Mouse (Mus musculus): ENCODE results near the gene P2ry13. TPM values are rescaled to one million over a fixed set of nuclear protein-coding genes. Genes with fewer than 3 reads are reported as not detected.

P2ry13 gene
- 0.26 and 0.52 TPM in 2 replicates for polyA plus RNA-seq (2012; rRNA removed)

- TF ChIP-seq CTCF (IDR thresholded peaks at IDR 0.05; ENCODE audit: control insufficient read depth, insufficient read depth, insufficient replicate concordance, low read depth, low read length) (no peak), POLR2A (IDR thresholded peaks at IDR 0.05; ENCODE audit: control insufficient read depth, low read depth, low read length) (no peak)
- Histone ChIP-seq H3K36me3 (ENCODE audit: control insufficient read depth, insufficient read depth, low read length) (no peaks in the 10 kb centered on the region), H3K4me1 (ENCODE audit: control insufficient read depth, insufficient read depth, low read length) (no peaks in the 10 kb centered on the region; the same call in 1 of the 2 replicates), H3K27me3 (ENCODE audit: control insufficient read depth, insufficient read depth, low read length) (no peaks in the 10 kb centered on the region), H3K4me3 (ENCODE audit: control insufficient read depth, low read depth, low read length) (no peak within 1 kb of the TSS), H3K27ac (ENCODE audit: control insufficient read depth, insufficient read depth, low read depth, low read length) (no peak within 1 kb of the TSS)
Measured at GRCm38 (mm10) chr3:59210727-59211126, at the start of gene P2ry13. Gene P2ry13 (minus strand): TSS chr3:59210882.

- TF ChIP-seq CTCF (IDR thresholded peaks at IDR 0.05; ENCODE audit: control insufficient read depth, insufficient read depth, insufficient replicate concordance, low read depth, low read length) (no peak), POLR2A (IDR thresholded peaks at IDR 0.05; ENCODE audit: control insufficient read depth, low read depth, low read length) (no peak)
Measured at GRCm38 (mm10) chr3:59257740-59258664, 47.3 kb upstream of the P2ry13 start.

GRCm38 (mm10) chr3:59250454-59250853 lies 39.8 kb upstream of the P2ry13 start:
- Histone ChIP-seq H3K4me3 (ENCODE audit: control insufficient read depth, low read depth, low read length) (no peak overlapping the region), H3K4me1 (ENCODE audit: control insufficient read depth, insufficient read depth, low read length) (no peaks in the 10 kb centered on the region), H3K27me3 (ENCODE audit: control insufficient read depth, insufficient read depth, low read length) (no peaks in the 10 kb centered on the region), H3K27ac (ENCODE audit: control insufficient read depth, insufficient read depth, low read depth, low read length) (no peak overlapping the region), H3K36me3 (ENCODE audit: control insufficient read depth, insufficient read depth, low read length) (no peaks in the 10 kb centered on the region)
- TF ChIP-seq POLR2A (IDR thresholded peaks at IDR 0.05; ENCODE audit: control insufficient read depth, low read depth, low read length) (no peak), CTCF (IDR thresholded peaks at IDR 0.05; ENCODE audit: control insufficient read depth, insufficient read depth, insufficient replicate concordance, low read depth, low read length) (no peak)

More at GRCm38 (mm10) chr3:59257740-59258664, 47.3 kb upstream of the P2ry13 start:
- Histone ChIP-seq H3K27ac (ENCODE audit: control insufficient read depth, insufficient read depth, low read depth, low read length) (no peak overlapping the region), H3K4me1 (ENCODE audit: control insufficient read depth, insufficient read depth, low read length) (no peaks in the 10 kb centered on the region), H3K4me3 (ENCODE audit: control insufficient read depth, low read depth, low read length) (no peak overlapping the region), H3K36me3 (ENCODE audit: control insufficient read depth, insufficient read depth, low read length) (no peaks in the 10 kb centered on the region), H3K27me3 (ENCODE audit: control insufficient read depth, insufficient read depth, low read length) (no peaks in the 10 kb centered on the region)

- TF ChIP-seq POLR2A (IDR thresholded peaks at IDR 0.05; ENCODE audit: control insufficient read depth, low read depth, low read length) (no peak), CTCF (IDR thresholded peaks at IDR 0.05; ENCODE audit: control insufficient read depth, insufficient read depth, insufficient replicate concordance, low read depth, low read length) (no peak)
- Histone ChIP-seq H3K4me1 (ENCODE audit: control insufficient read depth, insufficient read depth, low read length) (no peaks in the 10 kb centered on the region), H3K27ac (ENCODE audit: control insufficient read depth, insufficient read depth, low read depth, low read length) (no peak overlapping the region)
Measured at GRCm38 (mm10) chr3:59248031-59248430, 37.3 kb upstream of the P2ry13 start.

GRCm38 (mm10) chr3:59243384-59243783 lies 32.7 kb upstream of the P2ry13 start:
- Histone ChIP-seq H3K27me3 (ENCODE audit: control insufficient read depth, insufficient read depth, low read length) (no peaks in the 10 kb centered on the region), H3K4me1 (ENCODE audit: control insufficient read depth, insufficient read depth, low read length) (no peaks in the 10 kb centered on the region), H3K27ac (ENCODE audit: control insufficient read depth, insufficient read depth, low read depth, low read length) (no peak overlapping the region), H3K36me3 (ENCODE audit: control insufficient read depth, insufficient read depth, low read length) (no peaks in the 10 kb centered on the region), H3K4me3 (ENCODE audit: control insufficient read depth, low read depth, low read length) (no peak overlapping the region)
- no peak for TF ChIP-seq POLR2A (IDR thresholded peaks at IDR 0.05; ENCODE audit: control insufficient read depth, low read depth, low read length)

More at GRCm38 (mm10) chr3:59248031-59248430, 37.3 kb upstream of the P2ry13 start:
- H3K27me3 ChIP-seq (ENCODE audit: control insufficient read depth, insufficient read depth, low read length), result no peaks in the 10 kb centered on the region
- H3K36me3 ChIP-seq (ENCODE audit: control insufficient read depth, insufficient read depth, low read length), result no peaks in the 10 kb centered on the region
- H3K4me3 ChIP-seq (ENCODE audit: control insufficient read depth, low read depth, low read length), result no peak overlapping the region

- Histone ChIP-seq H3K4me3 (ENCODE audit: control insufficient read depth, low read depth, low read length) (no peak overlapping the region), H3K4me1 (ENCODE audit: control insufficient read depth, insufficient read depth, low read length) (no peaks in the 10 kb centered on the region), H3K36me3 (ENCODE audit: control insufficient read depth, insufficient read depth, low read length) (no peaks in the 10 kb centered on the region), H3K27ac (ENCODE audit: control insufficient read depth, insufficient read depth, low read depth, low read length) (no peak overlapping the region), H3K27me3 (ENCODE audit: control insufficient read depth, insufficient read depth, low read length) (no peaks in the 10 kb centered on the region)
- TF ChIP-seq POLR2A (IDR thresholded peaks at IDR 0.05; ENCODE audit: control insufficient read depth, low read depth, low read length), result no peak
- TF ChIP-seq CTCF (IDR thresholded peaks at IDR 0.05; ENCODE audit: control insufficient read depth, insufficient read depth, insufficient replicate concordance, low read depth, low read length), result no peak
Measured at GRCm38 (mm10) chr3:59234878-59235277, 24.2 kb upstream of the P2ry13 start.

- Histone ChIP-seq H3K27ac (ENCODE audit: control insufficient read depth, insufficient read depth, low read depth, low read length) (no peak overlapping the region), H3K4me1 (ENCODE audit: control insufficient read depth, insufficient read depth, low read length) (no peaks in the 10 kb centered on the region), H3K4me3 (ENCODE audit: control insufficient read depth, low read depth, low read length) (no peak overlapping the region), H3K36me3 (ENCODE audit: control insufficient read depth, insufficient read depth, low read length) (no peaks in the 10 kb centered on the region), H3K27me3 (ENCODE audit: control insufficient read depth, insufficient read depth, low read length) (no peaks in the 10 kb centered on the region)
- TF ChIP-seq POLR2A (IDR thresholded peaks at IDR 0.05; ENCODE audit: control insufficient read depth, low read depth, low read length), result no peak
- TF ChIP-seq CTCF (IDR thresholded peaks at IDR 0.05; ENCODE audit: control insufficient read depth, insufficient read depth, insufficient replicate concordance, low read depth, low read length), result no peak
Measured at GRCm38 (mm10) chr3:59230912-59231311, 20.2 kb upstream of the P2ry13 start.

Measured in testis, adult 2 months (tissue).